Mouse (Mus musculus) limb, embryonic 14.5 days (tissue): ENCODE measurements around the gene Lhx6. TPM values are rescaled to one million over a fixed set of nuclear protein-coding genes. Genes with fewer than 3 reads are reported as not detected.

Experiments
- ATAC-seq: fragments of 200-750 bp; cut with Nextera tagmentation; 2 replicates; pipeline ENCODE4 v1.8.0; 2017; ENCODE audit warnings: low read depth, moderate number of reproducible peaks, moderate TSS enrichment; ENCODE audit not compliant: low FRiP score
- DNase-seq: peaks from one replicate; pipeline ENCODE4 v3.0.0-alpha.2; 2015; ENCODE audit warnings: low spot score
- H3K27ac ChIP-seq: fragments of 300-500 bp; sonication (generic); replicated peaks from 2 replicates; pipeline ENCODE4 v1.5.1; 2014; ENCODE audit warnings: low read depth, mild to moderate bottlenecking, low read length, moderate library complexity, mixed read lengths
- H3K27me3 ChIP-seq: fragments of 300-500 bp; sonication (generic); 2 replicates; pipeline ENCODE4 v1.6.1; 2014; ENCODE audit warnings: low read length, mixed read lengths; ENCODE audit not compliant: control insufficient read depth, insufficient read depth
- H3K36me3 ChIP-seq: fragments of 300-500 bp; sonication (generic); 2 replicates; pipeline ENCODE4 v1.6.1; 2014; ENCODE audit warnings: mild to moderate bottlenecking, low read length, moderate library complexity, mixed read lengths; ENCODE audit not compliant: control insufficient read depth, insufficient read depth
- H3K4me1 ChIP-seq: fragments of 300-500 bp; sonication (generic); 2 replicates; pipeline ENCODE4 v1.6.1; 2014; ENCODE audit warnings: antibody characterized with exemption, low read length, mixed read lengths; ENCODE audit not compliant: control insufficient read depth, insufficient read depth
- H3K4me2 ChIP-seq: fragments of 300-500 bp; sonication (generic); replicated peaks from 2 replicates; pipeline ENCODE4 v1.6.1; 2014; ENCODE audit warnings: low read depth, mild to moderate bottlenecking, low read length, moderate library complexity; ENCODE audit not compliant: severe bottlenecking
- H3K4me3 ChIP-seq: fragments of 300-500 bp; sonication (generic); replicated peaks from 2 replicates; pipeline ENCODE4 v1.5.1; 2014; ENCODE audit warnings: low read length
- H3K9ac ChIP-seq: fragments of 300-500 bp; sonication (generic); 2 replicates; pipeline ENCODE4 v1.6.1; 2014; ENCODE audit warnings: mild to moderate bottlenecking, low read depth, low read length, moderate library complexity; ENCODE audit not compliant: severe bottlenecking
- H3K9me3 ChIP-seq: fragments of 300-500 bp; sonication (generic); 2 replicates; pipeline ENCODE4 v1.6.1; 2016; ENCODE audit warnings: low read length; ENCODE audit not compliant: control insufficient read depth
- POLR2A ChIP-seq: fragments of 200-500 bp; IDR thresholded peaks from 2 replicates; pipeline ENCODE4 v1.8.0; 2012; ENCODE audit warnings: inconsistent platforms, mild to moderate bottlenecking, moderate library complexity, borderline replicate concordance; ENCODE audit not compliant: insufficient read depth, insufficient read length; ENCODE audit errors: extremely low read depth
- WGBS: fragments of 180-500 bp; shearing (Covaris S2); extraction: QIAGEN DNeasy Blood & Tissue Kit; methylation state at CpG from one replicate; pipeline ENCODE4 v1.1.7; 2014; 5-methylcytosine and 5-hydroxymethylcytosine counted together
- polyA plus RNA-seq, 2 experiments: library from polyadenylated mRNA; depleted of rRNA in 1 of 2; stranded (reverse) in 1 of 2; unstranded in 1 of 2; fragments of >200 nt; fragmentation: Nextera tagmentation in 1 of 2; extraction: Ambion mirVana in 1 of 2; gene quantifications; 2 replicates each; pipeline versions ENCODE4 v1.2.1 to v1.2.3; 2012 to 2014

Lhx6 gene
- polyA plus RNA-seq, 2 experiments, result 1.3 to 2.0 TPM

DNA sequence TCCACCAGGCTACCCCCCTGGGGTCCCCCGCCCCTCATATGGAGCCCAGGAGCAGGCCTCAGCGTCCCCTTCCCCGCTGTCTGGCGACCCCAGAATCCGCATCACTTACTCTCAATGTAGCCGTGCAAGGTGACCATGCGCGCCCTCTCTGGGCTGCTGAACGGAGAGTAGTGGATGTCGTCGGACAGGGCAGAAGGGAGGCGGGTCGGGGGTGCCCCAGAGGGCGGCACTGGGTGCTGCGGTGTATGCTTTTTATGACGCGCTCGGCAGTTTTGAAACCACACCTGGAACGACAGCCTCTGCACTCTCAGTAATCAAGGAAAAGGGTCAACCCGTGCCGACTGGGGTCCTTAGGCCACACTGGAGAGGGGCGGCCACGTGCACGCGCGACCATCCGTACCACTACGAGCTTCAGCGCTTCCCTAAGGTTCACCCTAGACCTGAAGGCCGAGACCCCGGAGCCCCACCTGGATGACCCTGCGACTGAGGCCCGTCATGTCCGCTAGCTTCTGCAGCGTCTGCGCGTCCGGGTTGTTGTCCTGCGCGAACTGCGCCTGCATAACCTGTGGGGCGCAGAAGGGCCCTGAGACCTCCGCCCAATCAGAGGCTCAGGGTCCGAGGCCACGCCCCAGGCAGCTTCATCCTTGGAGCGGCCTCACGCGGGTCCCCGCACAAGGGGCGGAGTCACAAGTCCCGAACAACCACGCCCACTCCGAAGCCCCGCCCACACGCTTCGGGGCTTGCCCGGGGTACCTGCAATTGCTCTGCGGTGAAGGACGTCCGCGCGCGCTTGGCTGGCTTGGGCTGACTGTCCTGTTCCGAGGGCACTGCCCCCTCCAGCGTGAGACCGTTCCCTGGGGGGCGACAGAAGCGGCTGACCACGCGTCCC is 14.1 kb downstream of the Lhx6 start:
- Histone ChIP-seq H3K4me2 (peak overlapping the region; percentile 62), H3K36me3 (no peaks in the 10 kb centered on the region), H3K9ac (peak overlapping the region; percentile 36), H3K27me3 (peaks cover 65% of the 10 kb centered on the region), H3K4me1 (peaks cover 8% of the 10 kb centered on the region), H3K4me3 (peak overlapping the region; percentile 40), H3K9me3 (no peaks in the 10 kb centered on the region), H3K27ac (no peak overlapping the region)
- DNase-seq (peak; percentile 36), ATAC-seq (peak; percentile 84)
- WGBS, result 2% methylated on average over 64 of the region's 70 CpGs
- no peak for TF ChIP-seq POLR2A

DNA sequence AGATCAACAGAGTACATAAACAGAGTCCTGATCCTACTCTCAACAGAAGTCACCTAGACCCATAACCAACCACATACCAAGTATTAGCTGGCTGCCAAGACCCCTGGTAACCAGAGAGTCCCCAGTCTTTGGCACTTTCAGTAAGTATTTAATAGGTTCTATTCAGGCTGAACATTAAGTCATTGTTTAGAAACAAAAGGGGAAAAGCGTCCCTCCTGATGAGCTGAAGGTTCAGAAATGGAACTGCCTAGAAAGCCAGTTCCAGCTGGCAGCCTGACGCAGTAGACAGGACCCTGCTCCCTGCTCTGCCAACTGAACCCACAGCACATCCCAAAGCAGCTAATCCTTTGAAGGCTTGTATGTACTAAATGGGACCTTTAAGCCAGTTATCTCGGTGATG is 16.0 kb downstream of the Lhx6 start:
- H3K9me3 ChIP-seq, result no peaks in the 10 kb centered on the region
- DNase-seq (no peak), ATAC-seq (no peak)
- H3K4me1 ChIP-seq, result peaks cover 8% of the 10 kb centered on the region
- H3K9ac ChIP-seq, result no peak overlapping the region
- WGBS, result 57% methylated on average over 3 of the region's 3 CpGs
- no peak overlapping the region for H3K4me3 ChIP-seq
- H3K27ac ChIP-seq, result no peak overlapping the region
- no peak overlapping the region for H3K4me2 ChIP-seq
- no peaks in the 10 kb centered on the region for H3K36me3 ChIP-seq
- no peak for TF ChIP-seq POLR2A
- peaks cover 46% of the 10 kb centered on the region for H3K27me3 ChIP-seq

DNA sequence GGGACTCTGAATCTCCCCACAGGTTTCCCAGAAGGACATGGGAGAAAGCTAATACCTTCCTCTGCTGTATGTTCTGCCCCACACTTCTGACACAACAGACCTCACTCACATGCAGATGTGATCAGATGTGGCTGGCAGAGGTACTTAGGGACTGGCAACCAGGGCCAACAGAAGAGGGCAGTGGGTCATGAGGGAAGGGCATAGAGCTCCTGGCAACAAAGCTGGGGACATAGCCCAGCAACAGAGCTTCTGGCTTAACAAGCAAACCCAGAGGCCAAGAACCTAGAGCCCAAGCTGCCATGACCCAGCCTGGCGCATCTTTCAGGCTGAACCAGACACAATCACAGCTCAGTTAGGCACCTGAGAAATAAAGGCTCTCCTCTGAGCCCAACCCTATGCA is 20.2 kb downstream of the Lhx6 start:
- no peak overlapping the region for H3K4me2 ChIP-seq
- ATAC-seq (no peak), DNase-seq (no peak)
- H3K9ac ChIP-seq, result no peak overlapping the region
- H3K27ac ChIP-seq, result no peak overlapping the region
- H3K4me3 ChIP-seq, result no peak overlapping the region
- no peak for TF ChIP-seq POLR2A
- no peaks in the 10 kb centered on the region for H3K9me3 ChIP-seq
- no peaks in the 10 kb centered on the region for H3K4me1 ChIP-seq
- H3K27me3 ChIP-seq, result peaks cover 5% of the 10 kb centered on the region; the same call in 1 of the 2 replicates
- no peaks in the 10 kb centered on the region for H3K36me3 ChIP-seq
- WGBS, result 91% methylated on average over 1 of the region's 1 CpGs

DNA sequence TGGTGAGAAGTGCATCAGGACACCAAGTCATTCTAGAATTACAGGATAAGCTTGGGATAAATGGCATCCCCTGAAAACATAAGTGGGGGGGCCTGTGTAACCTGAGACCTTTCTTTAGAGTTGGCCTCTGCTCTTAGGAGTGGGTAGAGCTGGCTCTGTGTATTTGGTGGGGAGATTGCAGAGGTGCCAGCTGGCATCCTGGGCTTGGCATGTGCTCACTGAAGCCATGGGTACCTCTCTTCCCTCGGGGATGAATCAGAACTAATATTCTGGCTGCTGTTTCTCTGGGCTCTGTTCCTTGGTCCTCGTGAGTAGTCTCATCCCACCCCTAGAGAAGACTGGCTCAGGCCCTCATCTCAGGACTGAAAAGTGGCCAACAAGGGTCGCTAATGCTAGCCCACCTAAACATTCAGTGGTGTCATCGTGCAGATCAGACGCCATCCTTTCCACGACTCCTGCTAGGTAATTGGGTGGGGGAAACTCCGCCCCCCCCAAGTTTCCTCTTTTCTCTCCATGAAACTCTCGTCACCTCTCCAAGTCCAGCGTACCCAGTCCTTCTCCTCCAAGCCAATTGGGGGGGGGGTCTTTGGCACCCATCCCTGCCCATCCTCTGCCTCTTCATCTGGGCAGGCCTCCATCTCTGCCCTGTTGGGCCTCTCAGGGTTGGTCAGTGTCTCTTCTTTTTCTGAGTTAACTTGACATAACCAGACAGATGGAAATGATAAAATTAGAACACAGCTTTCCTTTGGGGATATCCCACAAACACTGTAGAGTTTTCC is 22.2 kb downstream of the Lhx6 start:
- Histone ChIP-seq H3K4me3 (no peak overlapping the region), H3K27me3 (no peaks in the 10 kb centered on the region; the same call in 1 of the 2 replicates), H3K36me3 (no peaks in the 10 kb centered on the region), H3K27ac (no peak overlapping the region), H3K9me3 (no peaks in the 10 kb centered on the region), H3K4me1 (peaks cover 2% of the 10 kb centered on the region; the same call in 1 of the 2 replicates), H3K9ac (no peak overlapping the region), H3K4me2 (no peak overlapping the region)
- 81% methylated on average over 9 of the region's 9 CpGs for WGBS
- DNase-seq, result no peak
- ATAC-seq, result no peak
- no peak for TF ChIP-seq POLR2A

DNA sequence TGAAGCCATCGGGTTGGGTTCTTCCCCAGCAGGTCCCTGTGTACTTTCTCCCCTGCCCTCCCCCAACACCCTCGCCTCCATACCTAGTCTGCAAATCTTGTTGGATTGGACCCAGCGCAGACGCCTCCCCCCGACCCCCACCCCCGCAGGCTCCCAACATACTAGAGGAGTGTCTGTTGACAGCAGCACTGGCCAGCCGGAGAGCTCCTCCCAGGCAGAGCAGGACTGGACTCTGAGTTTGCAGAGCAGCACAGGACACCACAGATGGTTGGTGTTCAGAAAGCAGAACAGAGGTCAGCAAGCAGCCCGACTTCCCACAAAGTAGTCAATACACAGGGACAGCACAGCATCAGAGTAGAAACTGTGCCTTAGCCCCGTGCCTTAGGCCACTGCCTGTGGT is 23.8 kb downstream of the Lhx6 start:
- ATAC-seq, result no peak
- Histone ChIP-seq H3K4me3 (no peak overlapping the region), H3K9ac (no peak overlapping the region), H3K36me3 (no peaks in the 10 kb centered on the region), H3K4me2 (no peak overlapping the region), H3K27ac (no peak overlapping the region), H3K4me1 (peaks cover 10% of the 10 kb centered on the region; the same call in 1 of the 2 replicates), H3K27me3 (no peaks in the 10 kb centered on the region), H3K9me3 (no peaks in the 10 kb centered on the region)
- DNase-seq, result no peak
- WGBS, result 21% methylated on average over 9 of the region's 9 CpGs
- TF ChIP-seq POLR2A, result no peak
